In genomic region chr9:110888935-110889334, GRCm38 (mm10) we compare ENCODE assay signal across 27 mouse cellular contexts. TPM values are rescaled to one million over a fixed set of nuclear protein-coding genes. Genes with fewer than 3 reads are reported as not detected.
DNase-seq lines count a peak whose midpoint lies in the region; ATAC-seq and TF ChIP-seq lines count a peak whose summit lies in the region.
"Had no signal": no experiment of that assay in that cellular context is flagged by ENCODE, and none has a peak within 500 bp of the region (broad histone marks: within the 10 kb centered on the region; RNA-seq: fewer than 3 reads in every experiment).

No protein-coding gene starts in this region.

- H3K27me3 ChIP-seq in forebrain, embryonic 11.5 days (ENCODE audit: control insufficient read depth, insufficient read depth, low read length), result no peaks in the 10 kb centered on the region
- peaks cover 20% of the 10 kb centered on the region for H3K27me3 ChIP-seq in forebrain, embryonic 10.5 days (ENCODE audit: poor library complexity, severe bottlenecking)
- H3K27me3 ChIP-seq in hindbrain, embryonic 10.5 days (ENCODE audit: insufficient read depth, poor library complexity, severe bottlenecking), result peaks cover 33% of the 10 kb centered on the region; the same call in 1 of the 2 replicates
- H3K27me3 ChIP-seq in hindbrain, embryonic 14.5 days (ENCODE audit: control insufficient read depth, insufficient read depth, low read length), result no peaks in the 10 kb centered on the region
- no peaks in the 10 kb centered on the region for H3K27me3 ChIP-seq in thymus, adult 2 months (ENCODE audit: control insufficient read depth, insufficient read depth, low read length)
- H3K27me3 ChIP-seq: embryonic facial prominence, embryonic 13.5 days; embryonic facial prominence, embryonic 15.5 days; Patski had no signal

- H3K27ac ChIP-seq in forebrain, embryonic 11.5 days (ENCODE audit: low read depth, low read length), result no peak overlapping the region
- no peak overlapping the region for H3K27ac ChIP-seq in forebrain, embryonic 10.5 days
- H3K27ac ChIP-seq in hindbrain, embryonic 10.5 days, result peak overlapping the region; percentile 35; the same call in 1 of the 2 replicates
- H3K27ac ChIP-seq in hindbrain, embryonic 14.5 days, result no peak overlapping the region
- H3K27ac ChIP-seq in thymus, adult 2 months (ENCODE audit: control insufficient read depth, insufficient read depth, low read length), result peak overlapping the region; percentile 56; the same call in 1 of the 2 replicates
- H3K27ac ChIP-seq: embryonic facial prominence, embryonic 13.5 days; embryonic facial prominence, embryonic 15.5 days had no signal

- no peaks in the 10 kb centered on the region for H3K4me1 ChIP-seq in forebrain, embryonic 11.5 days (replicated peaks; ENCODE audit: control insufficient read depth, insufficient read depth, low read length)
- H3K4me1 ChIP-seq in forebrain, embryonic 10.5 days, result peaks cover 37% of the 10 kb centered on the region
- H3K4me1 ChIP-seq in hindbrain, embryonic 10.5 days (replicated peaks), result peaks cover 44% of the 10 kb centered on the region
- no peaks in the 10 kb centered on the region for H3K4me1 ChIP-seq in hindbrain, embryonic 14.5 days (replicated peaks; ENCODE audit: control insufficient read depth, insufficient read depth, low read length)
- H3K4me1 ChIP-seq in thymus, adult 2 months (replicated peaks; ENCODE audit: control insufficient read depth, insufficient read depth, low read length), result peaks cover 84% of the 10 kb centered on the region

- DNase-seq in forebrain, embryonic 11.5 days (ENCODE audit: low spot score), result peak; percentile 44
- DNase-seq in forebrain, embryonic 10.5 days (ENCODE audit: extremely low spot score, low spot score), result no peak
- no peak for DNase-seq in hindbrain, embryonic 10.5 days (ENCODE audit: low spot score)
- no peak for DNase-seq in hindbrain, embryonic 14.5 days (ENCODE audit: low spot score)
- no peak for DNase-seq in thymus, adult 2 months
- no peak for DNase-seq in thymus, postnatal 4 days
- DNase-seq in cerebellum, adult 11 months, result no peak
- DNase-seq: adrenal gland, adult 8-10 months; adrenal gland, postnatal 14 days; adrenal gland, postnatal 36 days; B cell, adult 2 months; cerebellum, adult 18-20 months; cerebellum, adult 8-10 months; cerebellum, adult 9-11 months; cerebellum, postnatal 36 days; embryo, embryonic 11 days had no signal

- H3K4me2 ChIP-seq in forebrain, embryonic 11.5 days (ENCODE audit: low read depth, low read length, severe bottlenecking), result no peak overlapping the region
- H3K4me2 ChIP-seq in hindbrain, embryonic 14.5 days (replicated peaks), result no peak overlapping the region
- H3K4me2 ChIP-seq: embryonic facial prominence, embryonic 13.5 days; embryonic facial prominence, embryonic 15.5 days; forebrain, embryonic 12.5 days had no signal

- H3K9me3 ChIP-seq in forebrain, embryonic 11.5 days (ENCODE audit: control insufficient read depth, low read length), result no peaks in the 10 kb centered on the region
- H3K9me3 ChIP-seq in forebrain, embryonic 10.5 days, result no peaks in the 10 kb centered on the region
- no peaks in the 10 kb centered on the region for H3K9me3 ChIP-seq in hindbrain, embryonic 10.5 days
- H3K9me3 ChIP-seq in hindbrain, embryonic 14.5 days (ENCODE audit: control insufficient read depth, low read length), result no peaks in the 10 kb centered on the region
- H3K9me3 ChIP-seq: embryonic facial prominence, embryonic 13.5 days; embryonic facial prominence, embryonic 15.5 days; forebrain, embryonic 12.5 days; G1E had no signal

- no peak overlapping the region for H3K9ac ChIP-seq in forebrain, embryonic 11.5 days (ENCODE audit: low read length)
- no peak overlapping the region for H3K9ac ChIP-seq in hindbrain, embryonic 14.5 days
- H3K9ac ChIP-seq: embryonic facial prominence, embryonic 13.5 days; embryonic facial prominence, embryonic 15.5 days; forebrain, embryonic 12.5 days had no signal

- 87% methylated on average over 14 of the region's 14 CpGs for WGBS in forebrain, embryonic 11.5 days
- WGBS in forebrain, embryonic 10.5 days, result 90% methylated on average over 14 of the region's 14 CpGs
- WGBS in hindbrain, embryonic 10.5 days, result 91% methylated on average over 14 of the region's 14 CpGs
- WGBS in hindbrain, embryonic 14.5 days, result 94% methylated on average over 14 of the region's 14 CpGs
- WGBS in thymus, adult 2 months, result 97% methylated on average over 14 of the region's 14 CpGs

- TF ChIP-seq CTCF in thymus, adult 2 months (IDR thresholded peaks at IDR 0.05; ENCODE audit: borderline replicate concordance, control insufficient read depth, extremely low read depth, insufficient read depth, low read length, poor library complexity), result no peak

- ATAC-seq in forebrain, embryonic 11.5 days (replicated peaks; ENCODE audit: low FRiP score), result no peak
- no peak for ATAC-seq in hindbrain, embryonic 14.5 days (ENCODE audit: low FRiP score)
- ATAC-seq: activated CD4-positive, CD25-positive, alpha-beta regulatory T cell, adult 4 months; CD4-positive, CD25-positive, alpha-beta regulatory T cell, adult 4 months; forebrain, embryonic 14.5 days; forebrain, embryonic 16.5 days; Patski had no signal

- H3K36me3 ChIP-seq in forebrain, embryonic 11.5 days (ENCODE audit: control insufficient read depth, insufficient read depth, low read length), result no peaks in the 10 kb centered on the region
- no peaks in the 10 kb centered on the region for H3K36me3 ChIP-seq in forebrain, embryonic 10.5 days (replicated peaks)
- no peaks in the 10 kb centered on the region for H3K36me3 ChIP-seq in hindbrain, embryonic 10.5 days
- H3K36me3 ChIP-seq in hindbrain, embryonic 14.5 days (replicated peaks; ENCODE audit: control insufficient read depth, insufficient read depth), result no peaks in the 10 kb centered on the region
- peaks cover 25% of the 10 kb centered on the region for H3K36me3 ChIP-seq in thymus, adult 2 months (ENCODE audit: control insufficient read depth, insufficient read depth, low read length)
- H3K36me3 ChIP-seq: embryonic facial prominence, embryonic 13.5 days; forebrain, embryonic 12.5 days; G1E had no signal

- TF ChIP-seq POLR2A in thymus, adult 2 months (IDR thresholded peaks at IDR 0.05; ENCODE audit: control insufficient read depth, extremely low read depth, insufficient read depth, low read length, poor library complexity), result no peak

- H3K4me3 ChIP-seq in forebrain, embryonic 11.5 days (ENCODE audit: low read depth, low read length), result no peak overlapping the region
- H3K4me3 ChIP-seq in forebrain, embryonic 10.5 days, result no peak overlapping the region
- no peak overlapping the region for H3K4me3 ChIP-seq in hindbrain, embryonic 10.5 days
- H3K4me3 ChIP-seq in hindbrain, embryonic 14.5 days (replicated peaks; ENCODE audit: low read length), result no peak overlapping the region
- H3K4me3 ChIP-seq in thymus, adult 2 months (ENCODE audit: control insufficient read depth, insufficient read depth, low read length), result no peak overlapping the region
- H3K4me3 ChIP-seq: embryonic facial prominence, embryonic 13.5 days; embryonic facial prominence, embryonic 15.5 days; erythroblast, embryonic 14.5 days; forebrain, embryonic 12.5 days had no signal

RNA-seq across cellular contexts. Expression of gene Tmie, which starts 9.0 kb away (rescaled TPM):
- 0.07 and 0.12 TPM in 2 replicates for polyA plus RNA-seq in forebrain, embryonic 11.5 days (2014; fragmentation: Nextera tagmentation; extraction: Ambion mirVana)
- 0.14 and 0.26 TPM in 2 replicates for polyA plus RNA-seq in forebrain, embryonic 10.5 days (2016; fragmentation: Nextera tagmentation; extraction: Ambion mirVana)
- polyA plus RNA-seq in hindbrain, embryonic 10.5 days (2016; fragmentation: Nextera tagmentation; extraction: Ambion mirVana), result 0.18 and 0.47 TPM in 2 replicates
- 2.3 and 2.4 TPM in 2 replicates for polyA plus RNA-seq in hindbrain, embryonic 14.5 days (2014; fragmentation: Nextera tagmentation; extraction: Ambion mirVana)
- polyA plus RNA-seq in thymus, adult 2 months (2012; rRNA removed), result 11.3 and 12.3 TPM in 2 replicates
- polyA plus RNA-seq: erythroblast, embryonic 14.5 days; G1E had no signal

RNA-seq across cellular contexts. Expression of gene Als2cl, which starts 9.3 kb away (rescaled TPM):
- 0.71 and 1.1 TPM in 2 replicates for polyA plus RNA-seq in forebrain, embryonic 11.5 days (2014; fragmentation: Nextera tagmentation; extraction: Ambion mirVana)
- polyA plus RNA-seq in forebrain, embryonic 10.5 days (2016; fragmentation: Nextera tagmentation; extraction: Ambion mirVana), result 0.90 and 0.97 TPM in 2 replicates
- 0.77 and 1.1 TPM in 2 replicates for polyA plus RNA-seq in hindbrain, embryonic 10.5 days (2016; fragmentation: Nextera tagmentation; extraction: Ambion mirVana)
- 1.4 and 1.9 TPM in 2 replicates for polyA plus RNA-seq in hindbrain, embryonic 14.5 days (2014; fragmentation: Nextera tagmentation; extraction: Ambion mirVana)
- 142 and 145 TPM in 2 replicates for polyA plus RNA-seq in thymus, adult 2 months (2012; rRNA removed)
- polyA plus RNA-seq: G1E had no signal

RNA-seq across cellular contexts. Expression of gene Fam240a, which starts 27.7 kb away (rescaled TPM):
- not detected in 2 replicates for polyA plus RNA-seq in forebrain, embryonic 11.5 days (2014; fragmentation: Nextera tagmentation; extraction: Ambion mirVana)
- not detected in 2 replicates for polyA plus RNA-seq in forebrain, embryonic 10.5 days (2016; fragmentation: Nextera tagmentation; extraction: Ambion mirVana)
- not detected in 2 replicates for polyA plus RNA-seq in hindbrain, embryonic 10.5 days (2016; fragmentation: Nextera tagmentation; extraction: Ambion mirVana)
- polyA plus RNA-seq in hindbrain, embryonic 14.5 days (2014; fragmentation: Nextera tagmentation; extraction: Ambion mirVana), result not detected in 2 replicates
- polyA plus RNA-seq in thymus, adult 2 months (2012; rRNA removed), result 0.74 and 1.7 TPM in 2 replicates
- polyA plus RNA-seq: embryonic facial prominence, embryonic 11.5 days; embryonic facial prominence, embryonic 13.5 days; embryonic facial prominence, embryonic 15.5 days; erythroblast, embryonic 14.5 days; forebrain, embryonic 12.5 days; forebrain, embryonic 14.5 days; forebrain, embryonic 16.5 days; G1E; Patski had no signal

RNA-seq across cellular contexts. Expression of gene Prss50, which starts 31.2 kb away (rescaled TPM):
- 0.17 and 0.19 TPM in 2 replicates for polyA plus RNA-seq in forebrain, embryonic 11.5 days (2014; fragmentation: Nextera tagmentation; extraction: Ambion mirVana)
- 0.76 and 1.1 TPM in 2 replicates for polyA plus RNA-seq in forebrain, embryonic 10.5 days (2016; fragmentation: Nextera tagmentation; extraction: Ambion mirVana)
- 0.68 and 0.88 TPM in 2 replicates for polyA plus RNA-seq in hindbrain, embryonic 10.5 days (2016; fragmentation: Nextera tagmentation; extraction: Ambion mirVana)
- polyA plus RNA-seq in hindbrain, embryonic 14.5 days (2014; fragmentation: Nextera tagmentation; extraction: Ambion mirVana), result 0.31 TPM in 1 of 2 replicates, not detected in the other
- polyA plus RNA-seq in thymus, adult 2 months (2012; rRNA removed), result 0.19 and 0.22 TPM in 2 replicates
- polyA plus RNA-seq: activated CD4-positive, CD25-positive, alpha-beta regulatory T cell, adult 4 months; CD4-positive, CD25-positive, alpha-beta regulatory T cell, adult 4 months; forebrain, embryonic 14.5 days; G1E had no signal

RNA-seq across cellular contexts. Expression of gene Prss46, which starts 44.6 kb away (rescaled TPM):
- polyA plus RNA-seq in forebrain, embryonic 11.5 days (2014; fragmentation: Nextera tagmentation; extraction: Ambion mirVana), result not detected in 2 replicates
- polyA plus RNA-seq in forebrain, embryonic 10.5 days (2016; fragmentation: Nextera tagmentation; extraction: Ambion mirVana), result not detected in 2 replicates
- polyA plus RNA-seq in hindbrain, embryonic 10.5 days (2016; fragmentation: Nextera tagmentation; extraction: Ambion mirVana), result not detected in 2 replicates
- polyA plus RNA-seq in hindbrain, embryonic 14.5 days (2014; fragmentation: Nextera tagmentation; extraction: Ambion mirVana), result not detected in 2 replicates
- 0.08 TPM in 1 of 2 replicates, not detected in the other for polyA plus RNA-seq in thymus, adult 2 months (2012; rRNA removed)
- polyA plus RNA-seq: activated CD4-positive, CD25-positive, alpha-beta regulatory T cell, adult 4 months; CD4-positive, CD25-positive, alpha-beta regulatory T cell, adult 4 months; embryonic facial prominence, embryonic 11.5 days; embryonic facial prominence, embryonic 13.5 days; embryonic facial prominence, embryonic 15.5 days; erythroblast, embryonic 14.5 days; forebrain, embryonic 12.5 days; forebrain, embryonic 14.5 days; forebrain, embryonic 16.5 days; G1E had no signal

Comparison
In these comparisons a context has a peak if more than half of its experiments do, and no peak if none do; other contexts are left out.
1. H3K27ac ChIP-seq: peak in hindbrain, embryonic 10.5 days (single experiment) and thymus, adult 2 months (single experiment); none in forebrain, embryonic 11.5 days (single experiment), forebrain, embryonic 10.5 days (single experiment) and hindbrain, embryonic 14.5 days (single experiment).
2. RNA of gene Als2cl, which starts 9.3 kb away (polyA plus RNA-seq): 142 to 145 TPM in thymus, adult 2 months; 1.4 to 1.9 TPM in hindbrain, embryonic 14.5 days, 0.77 to 1.1 TPM in hindbrain, embryonic 10.5 days, 0.71 to 1.1 TPM in forebrain, embryonic 11.5 days and 0.90 to 0.97 TPM in forebrain, embryonic 10.5 days; every median in the first group is over 10 times any median in the second.